Mouse (Mus musculus) G1E (cell line): ENCODE measurements around the gene Dkk3. TPM values are rescaled to one million over a fixed set of nuclear protein-coding genes. Genes with fewer than 3 reads are reported as not detected.

Experiments used
- ATAC-seq: 2 replicates; pipeline ENCODE4 v1.8.0; 2016; ENCODE audit warnings: mild to moderate bottlenecking; ENCODE audit not compliant: insufficient number of reproducible peaks, poor library complexity, low FRiP score, severe bottlenecking; ENCODE audit errors: extremely low read depth
- DNase-seq: peaks from one replicate; pipeline ENCODE4 v3.0.0; 2012; ENCODE audit warnings: low spot score
- H3K27me3 ChIP-seq: 2 replicates; pipeline ENCODE4 v1.6.1; 2012; ENCODE audit warnings: mild to moderate bottlenecking, low read length, inconsistent platforms; ENCODE audit not compliant: insufficient read depth
- H3K36me3 ChIP-seq: replicated peaks from 2 replicates; pipeline ENCODE3; 2012; ENCODE audit warnings: mild to moderate bottlenecking, inconsistent platforms
- H3K4me1 ChIP-seq: 2 replicates; pipeline ENCODE4 v1.6.1; 2012; ENCODE audit warnings: low read depth, low read length, inconsistent platforms, mixed read lengths; ENCODE audit not compliant: insufficient read depth
- H3K4me3 ChIP-seq: 2 replicates; pipeline ENCODE4 v1.5.1; 2012; ENCODE audit warnings: low read depth, mild to moderate bottlenecking, inconsistent platforms, low read length, moderate library complexity, mixed read lengths
- H3K9me3 ChIP-seq: replicated peaks from 2 replicates; pipeline ENCODE4 v1.6.1; 2012; ENCODE audit warnings: inconsistent platforms
- CTCF ChIP-seq: IDR thresholded peaks from 2 replicates; pipeline ENCODE4 v1.5.1; 2012; ENCODE audit warnings: low read depth, low read length, inconsistent platforms, mixed read lengths
- GATA1 ChIP-seq: IDR thresholded peaks from 2 replicates; pipeline ENCODE4 v1.6.1; 2012; ENCODE audit warnings: borderline replicate concordance, low read length, inconsistent platforms, mixed read lengths
- GATA2 ChIP-seq: IDR thresholded peaks from 2 replicates; pipeline ENCODE4 v1.6.1; 2012; ENCODE audit warnings: low read depth, low read length, inconsistent platforms, borderline replicate concordance
- POLR2AphosphoS5 ChIP-seq: IDR thresholded peaks from 2 replicates; pipeline ENCODE4 v1.6.1; 2012; ENCODE audit warnings: low read depth, low read length, inconsistent platforms; ENCODE audit not compliant: insufficient replicate concordance
- TAL1 ChIP-seq: conservative IDR thresholded peaks from 2 replicates; pipeline ENCODE4 v1.6.1; 2012; ENCODE audit warnings: low read depth, low read length, inconsistent platforms, mixed read lengths
- polyA plus RNA-seq: library from polyadenylated mRNA; stranded (reverse); fragments of >175 nt; gene quantifications from 2 replicates; pipeline ENCODE4 v1.2.3, GENCODE M21; 2012
- total RNA-seq, 2 experiments: library from RNA; stranded (forward) in 1 of 2; stranded (reverse) in 1 of 2; fragments of 200-1000 nt in 1 of 2; fragments of >200 nt in 1 of 2; fragmentation: Nextera tagmentation in 1 of 2; gene quantifications; 2 replicates each; pipeline ENCODE4 v1.2.3; 2014 to 2017

Dkk3 gene
- total and polyA plus RNA-seq, 3 experiments: 0.05 TPM; not detected in 2

GRCm38 (mm10) chr7:112082636-112083035 is 76.2 kb downstream of the Dkk3 start:
- TF ChIP-seq POLR2AphosphoS5 (no peak), GATA1 (no peak), CTCF (no peak), TAL1 (no peak), GATA2 (no peak)

GRCm38 (mm10) chr7:112074868-112075267 is 84.0 kb downstream of the Dkk3 start:
- H3K36me3 ChIP-seq: peaks cover 44% of the 10 kb centered on the region
- ATAC-seq: no peak
- no peak for DNase-seq
- no peaks in the 10 kb centered on the region for H3K9me3 ChIP-seq
- no peaks in the 10 kb centered on the region for H3K4me1 ChIP-seq
- H3K4me3 ChIP-seq: no peak overlapping the region
- TF ChIP-seq POLR2AphosphoS5: no peak
- TF ChIP-seq TAL1: no peak
- no peak for TF ChIP-seq GATA1
- no peak for TF ChIP-seq GATA2
- TF ChIP-seq CTCF: no peak
- H3K27me3 ChIP-seq: no peaks in the 10 kb centered on the region

More at GRCm38 (mm10) chr7:112082636-112083035, 76.2 kb downstream of the Dkk3 start:
- H3K9me3 ChIP-seq: no peaks in the 10 kb centered on the region
- no peak for ATAC-seq
- DNase-seq: no peak
- H3K4me1 ChIP-seq: no peaks in the 10 kb centered on the region
- no peak overlapping the region for H3K4me3 ChIP-seq
- peaks cover 74% of the 10 kb centered on the region for H3K36me3 ChIP-seq
- H3K27me3 ChIP-seq: no peaks in the 10 kb centered on the region

Other genes starting within 250 kb of the Dkk3 start
- gene Usp47, start 135.6 kb downstream of the Dkk3 start, total RNA-seq (2014; fragmentation: Nextera tagmentation): 78.0 and 88.4 TPM in 2 replicates
- gene Usp47, start 135.6 kb downstream of the Dkk3 start, total RNA-seq (2017): 82.0 and 95.9 TPM in 2 replicates
- 5.6 and 6.4 TPM in 2 replicates for gene Usp47, start 135.6 kb downstream of the Dkk3 start, polyA plus RNA-seq
- not detected in 2 replicates for gene Mical2, start 66.8 kb upstream of the Dkk3 start, total RNA-seq (2014; fragmentation: Nextera tagmentation)
- gene Mical2, start 66.8 kb upstream of the Dkk3 start, total RNA-seq (2017): 0.12 and 0.22 TPM in 2 replicates
- not detected in 2 replicates for gene Mical2, start 66.8 kb upstream of the Dkk3 start, polyA plus RNA-seq